Mouse (Mus musculus) olfactory bulb, adult 2 months (tissue): ENCODE measurements at regions not wholly inside any gene's neighbourhood (a gene's known extent, or its start where the extent isn't known, plus 50 kb on each side); places are given as distances from the start of the nearest gene placed in this dataset.

Source experiments
- CTCF ChIP-seq: fragments of 200-500 bp; IDR thresholded peaks from 2 replicates; pipeline ENCODE4 v1.5.1; 2012; ENCODE audit warnings: low read depth, mild to moderate bottlenecking, low read length, moderate library complexity; ENCODE audit not compliant: insufficient read depth
- POLR2A ChIP-seq: fragments of 200-500 bp; IDR thresholded peaks from 2 replicates; pipeline ENCODE4 v1.6.1; 2012; ENCODE audit warnings: mild to moderate bottlenecking, low read depth, low read length, moderate library complexity; ENCODE audit not compliant: insufficient read depth

DNA sequence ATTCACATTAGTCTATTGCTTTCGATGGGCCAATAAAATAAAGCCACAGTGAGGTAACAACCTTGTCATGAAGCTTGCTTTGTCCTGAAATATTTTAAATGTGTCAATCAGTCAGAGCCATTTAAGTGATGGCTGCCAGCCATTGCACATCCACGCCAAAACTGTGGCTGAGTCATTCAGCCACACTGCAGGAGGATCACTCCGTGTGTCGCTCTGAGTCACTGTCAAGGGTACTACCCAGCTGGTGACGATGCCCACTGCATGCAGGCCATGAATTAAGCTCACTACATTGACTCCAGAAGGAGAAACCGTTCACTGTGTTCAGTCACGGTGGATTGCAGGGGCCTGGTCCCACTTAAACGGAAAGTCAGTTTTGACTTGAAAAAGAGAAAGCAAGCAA is 206.7 kb downstream of the AI593442 start:
- TF ChIP-seq CTCF, result no peak
- TF ChIP-seq POLR2A, result no peak
